Mouse (Mus musculus): ENCODE data around the gene Ifnl3. TPM values are rescaled to one million over a fixed set of nuclear protein-coding genes. Genes with fewer than 3 reads are reported as not detected.
A peak's percentile ranks its signal among the peaks of the same experiment; 100 is the strongest.
"Not testable (repeated sequence)": the region's sequence is repeated elsewhere in the genome, so short reads cannot be mapped to it uniquely, and the experiment has no call there.

Gene Ifnl3
- not detected in 2 replicates for polyA plus RNA-seq (2016; fragmentation: Nextera tagmentation; extraction: Ambion mirVana)

- H3K36me3 ChIP-seq; H3K27me3 ChIP-seq (ENCODE audit: insufficient read depth, poor library complexity, severe bottlenecking); H3K4me3 ChIP-seq; H3K27ac ChIP-seq; H3K9me3 ChIP-seq; DNase-seq (ENCODE audit: low spot score); H3K4me1 ChIP-seq: not testable (repeated sequence)
- WGBS: 69% methylated on average over 5 of the region's 6 CpGs
These were observed at the start of gene Ifnl3 for GRCm38 (mm10) chr7:28522536-28522935. Gene Ifnl3 (plus strand): TSS chr7:28522836.

- 0 out of 2 replicates have a peak, but pooled peaks cover 8% of the 10 kb centered on the region for H3K27me3 ChIP-seq (ENCODE audit: insufficient read depth, poor library complexity, severe bottlenecking)
- H3K27ac ChIP-seq: no peak overlapping the region
- H3K4me1 ChIP-seq: peaks cover 8% of the 10 kb centered on the region
- WGBS: 80% methylated on average over 6 of the region's 6 CpGs
- H3K9me3 ChIP-seq: no peaks in the 10 kb centered on the region
- DNase-seq (ENCODE audit: low spot score): no peak
- H3K4me3 ChIP-seq: no peak overlapping the region
- no peaks in the 10 kb centered on the region for H3K36me3 ChIP-seq
These were observed 46.4 kb upstream of the Ifnl3 start for GRCm38 (mm10) chr7:28476191-28476590.

DNA sequence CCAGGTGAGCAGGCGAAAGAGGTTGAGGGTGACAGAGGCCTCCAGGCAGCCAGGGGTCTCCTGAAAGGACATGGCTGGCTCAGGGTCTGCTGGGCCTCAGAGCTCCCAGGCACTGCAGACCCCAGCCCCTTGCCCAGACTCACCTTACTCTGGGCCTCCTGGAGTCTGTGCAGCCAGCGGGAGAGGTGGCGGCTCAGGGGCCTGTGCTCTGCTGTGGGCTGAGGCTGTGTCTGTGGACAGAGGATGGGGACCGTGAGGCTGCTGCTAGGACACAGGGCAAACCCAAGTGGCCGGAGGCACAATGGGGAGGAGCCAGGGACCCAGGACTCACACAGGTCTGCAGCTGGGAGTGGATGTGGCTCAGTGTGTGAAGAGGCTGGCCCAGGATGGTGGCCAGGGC is 45.3 kb upstream of the Ifnl3 start:
- Histone ChIP-seq H3K27ac (no peak overlapping the region), H3K4me1 (peaks cover 4% of the 10 kb centered on the region; the same call in 1 of the 2 replicates), H3K4me3 (no peak overlapping the region), H3K9me3 (no peaks in the 10 kb centered on the region), H3K27me3 (ENCODE audit: insufficient read depth, poor library complexity, severe bottlenecking) (0 out of 2 replicates have a peak, but pooled peaks cover 8% of the 10 kb centered on the region), H3K36me3 (no peaks in the 10 kb centered on the region)
- DNase-seq (ENCODE audit: low spot score): no peak
- WGBS: 76% methylated on average over 5 of the region's 5 CpGs

- H3K27me3 ChIP-seq (ENCODE audit: insufficient read depth, poor library complexity, severe bottlenecking): 0 out of 2 replicates have a peak, but pooled peaks cover 8% of the 10 kb centered on the region
- H3K9me3 ChIP-seq: no peaks in the 10 kb centered on the region
- H3K27ac ChIP-seq: no peak overlapping the region
- H3K4me3 ChIP-seq: no peak overlapping the region
- H3K36me3 ChIP-seq: no peaks in the 10 kb centered on the region
- peaks cover 4% of the 10 kb centered on the region; the same call in 1 of the 2 replicates for H3K4me1 ChIP-seq
- DNase-seq (ENCODE audit: low spot score): no peak
- WGBS: 8% methylated on average over 8 of the region's 8 CpGs
These were observed 43.8 kb upstream of the Ifnl3 start for GRCm38 (mm10) chr7:28478854-28479253.

GRCm38 (mm10) chr7:28482854-28483253 is 39.8 kb upstream of the Ifnl3 start:
- 80% methylated on average over 11 of the region's 11 CpGs for WGBS
- no peak overlapping the region for H3K27ac ChIP-seq
- H3K4me1 ChIP-seq: peaks cover 6% of the 10 kb centered on the region
- no peaks in the 10 kb centered on the region for H3K36me3 ChIP-seq
- no peak for DNase-seq (ENCODE audit: low spot score)
- no peaks in the 10 kb centered on the region for H3K9me3 ChIP-seq
- H3K27me3 ChIP-seq (ENCODE audit: insufficient read depth, poor library complexity, severe bottlenecking): peaks cover 19% of the 10 kb centered on the region
- no peak overlapping the region for H3K4me3 ChIP-seq

DNA sequence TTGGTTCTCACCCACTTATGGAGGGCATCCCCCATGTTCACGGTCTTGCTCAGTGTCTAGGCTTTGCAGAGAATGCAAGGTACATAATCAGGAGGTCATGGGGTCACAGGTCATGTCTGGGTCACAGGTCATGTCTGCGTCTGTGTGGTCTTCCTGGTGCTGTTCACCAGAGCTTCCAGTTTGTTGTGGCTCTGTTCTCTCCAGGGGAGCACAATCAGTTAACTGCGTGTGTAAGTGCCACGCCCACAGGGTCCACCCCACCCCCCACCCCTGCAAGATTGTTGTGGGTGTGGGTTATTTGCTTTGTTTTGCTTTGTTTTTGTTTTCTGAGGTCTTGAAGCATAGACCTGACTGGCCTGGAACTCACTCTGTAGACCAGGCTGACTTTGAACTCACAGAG is 38.4 kb upstream of the Ifnl3 start:
- 36% methylated on average over 4 of the region's 4 CpGs for WGBS
- no peak for DNase-seq (ENCODE audit: low spot score)
- Histone ChIP-seq H3K36me3 (no peaks in the 10 kb centered on the region), H3K9me3 (no peaks in the 10 kb centered on the region), H3K4me1 (peaks cover 7% of the 10 kb centered on the region), H3K4me3 (no peak overlapping the region), H3K27ac (no peak overlapping the region), H3K27me3 (ENCODE audit: insufficient read depth, poor library complexity, severe bottlenecking) (peaks cover 32% of the 10 kb centered on the region)

- Histone ChIP-seq H3K36me3 (no peaks in the 10 kb centered on the region), H3K4me3 (peak overlapping the region; percentile 39), H3K4me1 (peaks cover 15% of the 10 kb centered on the region), H3K27me3 (ENCODE audit: insufficient read depth, poor library complexity, severe bottlenecking) (peaks cover 26% of the 10 kb centered on the region), H3K27ac (no peak overlapping the region), H3K9me3 (no peaks in the 10 kb centered on the region)
- no peak for DNase-seq (ENCODE audit: low spot score)
- WGBS: 5% methylated on average over 16 of the region's 16 CpGs
These were observed 34.6 kb upstream of the Ifnl3 start for GRCm38 (mm10) chr7:28488030-28488491.

- no peaks in the 10 kb centered on the region for H3K9me3 ChIP-seq
- peaks cover 15% of the 10 kb centered on the region for H3K4me1 ChIP-seq
- H3K36me3 ChIP-seq: no peaks in the 10 kb centered on the region
- H3K27me3 ChIP-seq (ENCODE audit: insufficient read depth, poor library complexity, severe bottlenecking): peaks cover 26% of the 10 kb centered on the region
- no peak overlapping the region for H3K27ac ChIP-seq
- 3% methylated on average over 10 of the region's 10 CpGs for WGBS
- DNase-seq (ENCODE audit: low spot score): no peak
- H3K4me3 ChIP-seq: 0 out of 2 replicates have a peak overlapping the region, but pooled peaks have one; percentile 24
These were observed 32.2 kb upstream of the Ifnl3 start for GRCm38 (mm10) chr7:28490410-28490809.

GRCm38 (mm10) chr7:28490903-28491302 is 31.7 kb upstream of the Ifnl3 start:
- Histone ChIP-seq H3K4me1 (peaks cover 15% of the 10 kb centered on the region), H3K4me3 (peak overlapping the region; percentile 24; the same call in 1 of the 2 replicates), H3K9me3 (no peaks in the 10 kb centered on the region), H3K27ac (no peak overlapping the region), H3K36me3 (no peaks in the 10 kb centered on the region), H3K27me3 (ENCODE audit: insufficient read depth, poor library complexity, severe bottlenecking) (peaks cover 26% of the 10 kb centered on the region)
- DNase-seq (ENCODE audit: low spot score): no peak
- WGBS: 31% methylated on average over 14 of the region's 14 CpGs

GRCm38 (mm10) chr7:28492310-28492709 is 30.3 kb upstream of the Ifnl3 start:
- Histone ChIP-seq H3K4me3 (no peak overlapping the region), H3K27ac (no peak overlapping the region), H3K27me3 (ENCODE audit: insufficient read depth, poor library complexity, severe bottlenecking) (peaks cover 20% of the 10 kb centered on the region), H3K9me3 (no peaks in the 10 kb centered on the region), H3K4me1 (peaks cover 15% of the 10 kb centered on the region), H3K36me3 (no peaks in the 10 kb centered on the region)
- DNase-seq (ENCODE audit: low spot score): no peak
- WGBS: 84% methylated on average over 8 of the region's 8 CpGs

GRCm38 (mm10) chr7:28495426-28495825 is 27.2 kb upstream of the Ifnl3 start:
- no peak overlapping the region for H3K4me3 ChIP-seq
- DNase-seq (ENCODE audit: low spot score): no peak

GRCm38 (mm10) chr7:28505585-28505984 is 17.1 kb upstream of the Ifnl3 start:
- 5% methylated on average over 5 of the region's 5 CpGs for WGBS
- DNase-seq (ENCODE audit: low spot score): no peak

More at GRCm38 (mm10) chr7:28495426-28495825, 27.2 kb upstream of the Ifnl3 start:
- H3K4me1 ChIP-seq: peaks cover 5% of the 10 kb centered on the region
- 80% methylated on average over 11 of the region's 11 CpGs for WGBS
- H3K27ac ChIP-seq: no peak overlapping the region
- no peaks in the 10 kb centered on the region for H3K27me3 ChIP-seq (ENCODE audit: insufficient read depth, poor library complexity, severe bottlenecking)
- no peaks in the 10 kb centered on the region for H3K9me3 ChIP-seq
- H3K36me3 ChIP-seq: no peaks in the 10 kb centered on the region

DNA sequence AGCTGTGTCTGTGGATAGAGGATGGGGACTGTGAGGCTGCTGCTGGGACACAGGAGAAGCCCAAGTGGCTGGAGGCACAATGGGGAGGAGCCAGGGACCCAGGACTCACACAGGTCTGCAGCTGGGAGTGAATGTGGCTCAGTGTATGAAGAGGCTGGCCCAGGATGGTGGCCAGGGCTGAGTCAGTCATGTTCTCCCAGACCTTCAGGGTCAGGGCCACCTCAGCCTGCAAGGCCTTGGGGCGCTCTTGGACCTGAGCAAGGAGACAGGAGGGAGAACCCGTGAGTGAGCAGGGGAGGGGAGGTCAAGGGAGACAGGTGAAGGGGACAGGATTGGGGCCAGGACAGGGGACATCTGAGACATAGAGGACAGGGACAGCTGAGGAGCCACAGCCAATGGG is 13.5 kb upstream of the Ifnl3 start:
- H3K27ac ChIP-seq; H3K36me3 ChIP-seq; H3K27me3 ChIP-seq (ENCODE audit: insufficient read depth, poor library complexity, severe bottlenecking); H3K4me3 ChIP-seq; H3K4me1 ChIP-seq; H3K9me3 ChIP-seq; DNase-seq (ENCODE audit: low spot score): not testable (repeated sequence)
- WGBS: 53% methylated on average over 2 of the region's 2 CpGs

More at GRCm38 (mm10) chr7:28505585-28505984, 17.1 kb upstream of the Ifnl3 start:
- Histone ChIP-seq H3K4me3 (no peak overlapping the region), H3K27me3 (ENCODE audit: insufficient read depth, poor library complexity, severe bottlenecking) (peaks cover 4% of the 10 kb centered on the region; the same call in 1 of the 2 replicates), H3K9me3 (0 out of 2 replicates have a peak, but pooled peaks cover 3% of the 10 kb centered on the region), H3K27ac (no peak overlapping the region), H3K36me3 (no peaks in the 10 kb centered on the region), H3K4me1 (no peaks in the 10 kb centered on the region)
